Mouse (Mus musculus): ENCODE results near the gene Eapp. TPM values are rescaled to one million over a fixed set of nuclear protein-coding genes. Genes with fewer than 3 reads are reported as not detected.

The Eapp gene
- polyA plus RNA-seq, 1 experiment from 2014 or later, result 78.5 TPM

DNA sequence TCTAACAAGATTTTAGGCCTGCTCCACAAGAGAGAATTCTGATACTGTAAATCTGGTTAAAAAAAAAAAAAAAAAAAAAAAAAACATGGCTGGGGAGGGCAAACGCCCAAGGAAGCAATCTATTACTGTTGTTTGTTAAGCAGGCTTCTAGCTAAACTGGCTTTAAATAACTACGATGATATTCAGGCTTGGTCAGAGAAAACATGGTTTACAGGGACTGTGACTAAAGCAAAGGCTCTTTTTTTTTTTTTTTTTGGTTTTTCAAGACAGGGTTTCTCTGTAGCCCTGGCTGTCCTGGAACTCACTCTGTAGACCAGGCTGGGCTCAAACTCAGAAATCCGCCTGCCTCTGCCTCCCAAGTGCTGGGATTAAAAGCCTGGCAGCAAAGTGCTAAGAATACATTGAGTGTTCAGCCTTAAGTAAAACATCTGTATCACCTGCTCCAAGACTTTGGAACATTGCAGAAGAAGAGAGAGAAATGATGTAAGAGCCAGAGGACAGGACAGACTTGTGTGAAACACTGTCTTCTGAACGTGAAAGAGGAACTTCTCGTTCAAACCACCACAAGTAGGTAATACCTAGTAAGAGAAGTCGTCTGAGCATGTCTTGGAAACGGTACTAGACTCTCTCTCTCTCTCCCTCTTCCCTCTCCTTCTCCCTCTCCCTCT lies 37.1 kb downstream of the Eapp start:
- no peak for ATAC-seq (ENCODE audit: low FRiP score)
- H3K4me2 ChIP-seq (replicated peaks), result no peak overlapping the region

DNA sequence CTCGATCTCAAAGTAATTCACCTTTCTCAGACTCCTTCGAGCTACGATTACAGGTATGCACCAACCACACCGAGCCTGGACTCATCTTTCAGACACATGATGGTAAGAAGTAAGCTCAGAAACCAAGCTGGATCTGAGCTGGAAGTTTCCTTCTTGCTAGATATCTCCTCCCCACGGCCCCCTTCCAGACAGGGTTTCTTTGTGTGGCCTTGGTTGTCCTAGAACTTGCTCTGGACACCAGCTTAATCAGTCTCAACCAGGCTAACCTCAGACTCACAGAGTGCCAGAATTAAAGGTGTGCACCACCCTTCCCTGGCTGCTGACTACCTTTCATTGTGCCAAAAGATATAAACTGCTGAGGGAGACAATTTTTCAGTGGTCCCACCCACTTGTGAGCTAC lies 37.7 kb downstream of the Eapp start:
- no peak overlapping the region for H3K9ac ChIP-seq
- H3K27ac ChIP-seq, result no peak overlapping the region
- peaks cover 12% of the 10 kb centered on the region; the same call in 1 of the 2 replicates for H3K4me1 ChIP-seq (replicated peaks; ENCODE audit: control insufficient read depth, insufficient read depth, low read length)
- 95% methylated on average over 5 of the region's 5 CpGs for WGBS
- no peak overlapping the region for H3K4me3 ChIP-seq (replicated peaks; ENCODE audit: low read length)
- H3K27me3 ChIP-seq (ENCODE audit: control insufficient read depth, insufficient read depth, low read length), result no peaks in the 10 kb centered on the region
- ATAC-seq (ENCODE audit: low FRiP score) (no peak), DNase-seq (ENCODE audit: low spot score) (no peak)
- H3K9me3 ChIP-seq (ENCODE audit: control insufficient read depth, low read length), result no peaks in the 10 kb centered on the region
- no peaks in the 10 kb centered on the region for H3K36me3 ChIP-seq (replicated peaks; ENCODE audit: control insufficient read depth, insufficient read depth)
- H3K4me2 ChIP-seq (replicated peaks), result no peak overlapping the region

More for the DNA sequence above, 37.1 kb downstream of the Eapp start:
- Histone ChIP-seq H3K27me3 (ENCODE audit: control insufficient read depth, insufficient read depth, low read length) (no peaks in the 10 kb centered on the region), H3K36me3 (replicated peaks; ENCODE audit: control insufficient read depth, insufficient read depth) (no peaks in the 10 kb centered on the region), H3K27ac (no peak overlapping the region), H3K9ac (no peak overlapping the region), H3K9me3 (ENCODE audit: control insufficient read depth, low read length) (no peaks in the 10 kb centered on the region), H3K4me3 (replicated peaks; ENCODE audit: low read length) (no peak overlapping the region), H3K4me1 (replicated peaks; ENCODE audit: control insufficient read depth, insufficient read depth, low read length) (peaks cover 12% of the 10 kb centered on the region; the same call in 1 of the 2 replicates)
- no peak for DNase-seq (ENCODE audit: low spot score)
- WGBS, result 75% methylated on average over 7 of the region's 7 CpGs

DNA sequence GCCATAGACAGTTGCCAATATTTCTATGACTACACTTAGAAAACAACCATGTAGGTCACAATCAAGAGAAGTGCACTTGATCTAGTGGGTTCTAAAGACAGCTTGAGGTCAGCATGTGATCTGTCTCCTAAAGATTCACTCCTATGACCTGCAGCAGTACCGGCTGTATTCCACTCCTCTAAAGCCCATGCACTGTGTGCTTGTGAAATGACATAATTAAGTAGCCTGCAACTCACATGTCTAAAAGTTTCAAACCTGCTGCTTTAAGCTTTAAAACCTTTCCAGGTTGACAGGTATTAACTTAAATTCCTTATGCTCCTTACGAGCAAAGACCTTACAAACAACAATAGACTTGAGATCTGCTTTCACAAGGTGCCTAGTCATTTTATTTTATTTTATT lies 38.5 kb downstream of the Eapp start:
- H3K9ac ChIP-seq, result no peak overlapping the region
- no peaks in the 10 kb centered on the region for H3K9me3 ChIP-seq (ENCODE audit: control insufficient read depth, low read length)
- no peaks in the 10 kb centered on the region for H3K27me3 ChIP-seq (ENCODE audit: control insufficient read depth, insufficient read depth, low read length)
- H3K4me1 ChIP-seq (replicated peaks; ENCODE audit: control insufficient read depth, insufficient read depth, low read length), result peaks cover 12% of the 10 kb centered on the region; the same call in 1 of the 2 replicates
- 65% methylated on average over 2 of the region's 2 CpGs for WGBS
- ATAC-seq (ENCODE audit: low FRiP score), result no peak
- peak overlapping the region; percentile 63 for H3K4me2 ChIP-seq (replicated peaks)
- no peak overlapping the region for H3K27ac ChIP-seq
- no peaks in the 10 kb centered on the region for H3K36me3 ChIP-seq (replicated peaks; ENCODE audit: control insufficient read depth, insufficient read depth)
- peak overlapping the region; percentile 66 for H3K4me3 ChIP-seq (replicated peaks; ENCODE audit: low read length)
- no peak for DNase-seq (ENCODE audit: low spot score)

DNA sequence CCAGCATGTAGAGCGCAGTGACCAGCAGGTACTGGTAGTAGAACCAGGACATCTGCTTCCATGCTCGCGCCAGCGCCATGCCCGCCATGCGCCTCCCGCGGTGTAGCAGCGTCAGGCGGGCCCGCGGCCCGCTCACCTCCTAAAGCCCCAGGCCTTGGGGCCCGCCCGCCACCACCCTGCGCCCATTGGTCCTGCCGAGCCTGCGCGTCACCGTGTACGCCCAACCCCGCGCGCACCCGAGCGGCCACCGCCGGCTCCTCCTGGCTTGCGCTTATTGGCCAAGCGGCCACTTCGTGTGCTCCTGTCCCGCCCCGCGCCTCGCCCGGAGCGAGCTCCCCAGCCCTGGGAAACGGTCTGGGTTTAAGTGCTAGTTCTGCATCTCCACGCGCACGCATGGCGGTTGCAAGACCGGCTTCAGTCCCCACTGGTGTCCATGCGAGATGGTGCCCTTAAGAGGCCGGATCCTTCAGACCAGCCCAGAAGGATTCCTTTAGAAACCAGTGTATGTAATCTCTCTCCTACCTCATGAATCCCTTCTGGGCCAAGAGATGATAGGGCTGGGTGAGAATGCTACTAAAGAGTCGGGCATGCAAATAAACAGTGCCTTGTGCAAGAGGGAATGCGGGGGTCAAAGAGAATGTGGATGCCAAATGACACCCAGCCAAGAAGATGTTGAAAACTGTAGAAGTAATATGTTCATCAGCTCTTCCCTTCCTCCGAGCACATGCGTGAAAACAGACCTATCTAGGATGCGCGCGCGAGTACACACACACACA lies 39.1 kb downstream of the Eapp start, which contains the start of gene Sptssa:
TSS of gene Sptssa (minus strand) at position 178 of the 776 bp plus-strand sequence.
- Histone ChIP-seq H3K4me2 (replicated peaks) (peak within 1 kb of the TSS; percentile 63), H3K36me3 (replicated peaks; ENCODE audit: control insufficient read depth, insufficient read depth) (no peaks in the 10 kb centered on the region), H3K27me3 (ENCODE audit: control insufficient read depth, insufficient read depth, low read length) (no peaks in the 10 kb centered on the region), H3K9ac (peak within 1 kb of the TSS; percentile 78), H3K4me3 (replicated peaks; ENCODE audit: low read length) (peak within 1 kb of the TSS; percentile 66), H3K4me1 (replicated peaks; ENCODE audit: control insufficient read depth, insufficient read depth, low read length) (peaks cover 12% of the 10 kb centered on the region; the same call in 1 of the 2 replicates), H3K27ac (peak within 1 kb of the TSS; percentile 84), H3K9me3 (ENCODE audit: control insufficient read depth, low read length) (no peaks in the 10 kb centered on the region)
- ATAC-seq (ENCODE audit: low FRiP score), result peak; percentile 99
- peak; percentile 94 for DNase-seq (ENCODE audit: low spot score)
- WGBS, result 7% methylated on average over 52 of the region's 53 CpGs

DNA sequence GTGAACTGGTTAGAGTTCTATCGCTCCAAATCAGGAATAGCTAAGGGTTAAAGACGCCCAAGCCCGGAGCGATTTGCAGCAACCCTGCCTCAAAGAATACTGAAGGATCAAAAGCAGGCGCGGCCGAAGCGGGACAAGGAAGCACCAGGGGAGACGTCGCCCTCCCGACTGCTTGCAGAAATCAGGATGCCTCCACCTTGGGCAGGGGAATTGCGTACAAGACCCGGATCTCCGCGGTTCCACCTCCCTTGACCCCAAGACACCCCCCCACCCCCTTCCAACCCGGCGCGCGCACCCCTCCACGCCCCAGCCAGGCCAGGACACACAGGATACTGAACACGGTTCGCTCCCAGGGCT lies 39.7 kb downstream of the Eapp start:
- Histone ChIP-seq H3K9me3 (ENCODE audit: control insufficient read depth, low read length) (no peaks in the 10 kb centered on the region), H3K27me3 (ENCODE audit: control insufficient read depth, insufficient read depth, low read length) (no peaks in the 10 kb centered on the region), H3K27ac (peak overlapping the region; percentile 84), H3K4me1 (replicated peaks; ENCODE audit: control insufficient read depth, insufficient read depth, low read length) (peaks cover 12% of the 10 kb centered on the region; the same call in 1 of the 2 replicates), H3K4me3 (replicated peaks; ENCODE audit: low read length) (peak overlapping the region; percentile 66), H3K36me3 (replicated peaks; ENCODE audit: control insufficient read depth, insufficient read depth) (no peaks in the 10 kb centered on the region), H3K4me2 (replicated peaks) (peak overlapping the region; percentile 63), H3K9ac (peak overlapping the region; percentile 78)
- no peak for ATAC-seq (ENCODE audit: low FRiP score)
- peak; percentile 43 for DNase-seq (ENCODE audit: low spot score)
- WGBS, result 0% methylated on average over 22 of the region's 22 CpGs

DNA sequence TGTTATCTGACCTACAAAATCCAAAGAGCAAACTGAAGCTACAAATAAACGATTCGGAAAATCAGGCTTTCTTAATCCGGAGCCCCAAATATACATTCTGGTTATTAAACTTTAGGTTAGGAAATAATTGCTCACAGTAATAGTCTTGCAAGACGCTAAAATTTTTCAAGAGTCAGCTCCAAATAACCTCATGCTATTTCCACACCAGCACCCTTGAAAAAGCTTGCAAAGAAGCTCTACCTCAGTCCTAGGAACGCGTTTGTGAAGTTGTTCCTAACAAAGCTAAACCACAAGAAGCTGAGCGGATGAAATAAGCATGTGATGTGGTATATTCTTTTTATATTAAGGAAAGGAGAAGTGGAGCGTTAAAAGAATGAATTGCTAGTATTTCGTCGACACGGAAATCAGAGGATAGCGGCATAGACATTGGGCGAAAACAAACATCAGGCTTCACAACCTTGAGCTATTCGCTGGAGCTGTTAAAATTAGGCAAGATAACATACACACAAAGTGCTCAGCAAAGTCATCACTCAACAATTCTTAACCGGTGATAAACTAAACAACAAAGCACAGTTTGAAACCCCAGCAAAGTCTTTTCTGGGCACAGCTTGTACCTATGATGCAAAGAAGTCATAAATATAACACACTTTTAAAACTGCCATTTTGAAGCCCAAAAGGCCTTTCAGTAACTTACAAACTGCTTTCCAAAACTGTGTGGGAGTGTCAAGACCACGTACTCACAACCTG lies 40.2 kb downstream of the Eapp start:
- H3K9me3 ChIP-seq (ENCODE audit: control insufficient read depth, low read length), result no peaks in the 10 kb centered on the region
- H3K4me3 ChIP-seq (replicated peaks; ENCODE audit: low read length), result peak overlapping the region; percentile 66
- peak overlapping the region; percentile 63 for H3K4me2 ChIP-seq (replicated peaks)
- H3K4me1 ChIP-seq (replicated peaks; ENCODE audit: control insufficient read depth, insufficient read depth, low read length), result peaks cover 12% of the 10 kb centered on the region; the same call in 1 of the 2 replicates
- no peak overlapping the region; the same call in 1 of the 2 replicates for H3K27ac ChIP-seq
- 28% methylated on average over 16 of the region's 16 CpGs for WGBS
- H3K36me3 ChIP-seq (replicated peaks; ENCODE audit: control insufficient read depth, insufficient read depth), result no peaks in the 10 kb centered on the region
- DNase-seq (ENCODE audit: low spot score), result peak; percentile 52
- ATAC-seq (ENCODE audit: low FRiP score), result no peak
- H3K9ac ChIP-seq, result peak overlapping the region; percentile 78
- no peaks in the 10 kb centered on the region for H3K27me3 ChIP-seq (ENCODE audit: control insufficient read depth, insufficient read depth, low read length)

DNA sequence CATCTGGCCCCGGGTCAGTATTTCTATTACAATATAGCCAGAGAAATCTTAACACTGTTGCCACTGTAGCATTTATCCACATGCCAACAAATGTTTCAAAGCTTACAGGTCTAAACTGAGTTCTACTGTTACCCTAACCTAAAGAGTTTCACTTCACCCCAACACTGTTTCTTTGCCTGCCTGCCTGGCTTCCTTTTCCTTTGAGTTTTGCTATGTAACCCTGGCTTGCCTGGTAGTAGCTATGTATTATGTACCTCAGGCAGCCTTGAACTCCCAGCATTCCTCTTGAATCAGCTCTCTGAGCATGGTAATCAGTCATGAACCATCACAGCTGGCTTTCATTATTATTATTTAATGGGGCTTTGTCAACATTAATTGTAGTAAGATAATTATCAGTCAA lies 41.0 kb downstream of the Eapp start:
- Histone ChIP-seq H3K9ac (no peak overlapping the region; the same call in 1 of the 2 replicates), H3K9me3 (ENCODE audit: control insufficient read depth, low read length) (no peaks in the 10 kb centered on the region), H3K27ac (no peak overlapping the region), H3K4me1 (replicated peaks; ENCODE audit: control insufficient read depth, insufficient read depth, low read length) (peaks cover 12% of the 10 kb centered on the region; the same call in 1 of the 2 replicates), H3K4me2 (replicated peaks) (peak overlapping the region; percentile 63), H3K4me3 (replicated peaks; ENCODE audit: low read length) (peak overlapping the region; percentile 66), H3K36me3 (replicated peaks; ENCODE audit: control insufficient read depth, insufficient read depth) (0 out of 2 replicates have a peak, but pooled peaks cover 5% of the 10 kb centered on the region), H3K27me3 (ENCODE audit: control insufficient read depth, insufficient read depth, low read length) (no peaks in the 10 kb centered on the region)
- DNase-seq (ENCODE audit: low spot score) (no peak), ATAC-seq (ENCODE audit: low FRiP score) (no peak)
- 92% methylated on average over 1 of the region's 1 CpGs for WGBS

DNA sequence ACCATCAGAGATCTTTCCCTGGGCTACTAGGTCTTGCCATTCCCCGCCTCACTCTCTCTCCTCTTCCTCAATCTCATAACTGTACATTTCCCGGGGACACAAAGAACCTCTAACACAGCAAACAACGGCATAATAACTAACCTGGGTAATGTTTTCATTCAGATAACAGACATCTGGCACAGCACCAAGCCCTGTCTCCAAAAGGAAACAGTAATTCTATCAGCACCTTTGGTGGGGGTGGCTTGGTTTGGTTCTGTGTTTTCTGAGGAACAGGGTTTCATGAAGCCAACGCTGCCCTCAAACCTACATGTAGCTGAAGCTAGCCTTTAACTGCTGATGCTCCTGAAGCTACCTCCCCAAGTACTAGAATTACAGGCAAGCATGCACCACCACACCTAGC lies 41.6 kb downstream of the Eapp start:
- H3K4me2 ChIP-seq (replicated peaks), result peak overlapping the region; percentile 63
- H3K9me3 ChIP-seq (ENCODE audit: control insufficient read depth, low read length), result no peaks in the 10 kb centered on the region
- 84% methylated on average over 4 of the region's 4 CpGs for WGBS
- peaks cover 12% of the 10 kb centered on the region; the same call in 1 of the 2 replicates for H3K4me1 ChIP-seq (replicated peaks; ENCODE audit: control insufficient read depth, insufficient read depth, low read length)
- DNase-seq (ENCODE audit: low spot score) (no peak), ATAC-seq (ENCODE audit: low FRiP score) (no peak)
- H3K36me3 ChIP-seq (replicated peaks; ENCODE audit: control insufficient read depth, insufficient read depth), result 0 out of 2 replicates have a peak, but pooled peaks cover 7% of the 10 kb centered on the region
- H3K4me3 ChIP-seq (replicated peaks; ENCODE audit: low read length), result no peak overlapping the region
- no peak overlapping the region for H3K9ac ChIP-seq
- no peaks in the 10 kb centered on the region for H3K27me3 ChIP-seq (ENCODE audit: control insufficient read depth, insufficient read depth, low read length)
- H3K27ac ChIP-seq, result no peak overlapping the region

DNA sequence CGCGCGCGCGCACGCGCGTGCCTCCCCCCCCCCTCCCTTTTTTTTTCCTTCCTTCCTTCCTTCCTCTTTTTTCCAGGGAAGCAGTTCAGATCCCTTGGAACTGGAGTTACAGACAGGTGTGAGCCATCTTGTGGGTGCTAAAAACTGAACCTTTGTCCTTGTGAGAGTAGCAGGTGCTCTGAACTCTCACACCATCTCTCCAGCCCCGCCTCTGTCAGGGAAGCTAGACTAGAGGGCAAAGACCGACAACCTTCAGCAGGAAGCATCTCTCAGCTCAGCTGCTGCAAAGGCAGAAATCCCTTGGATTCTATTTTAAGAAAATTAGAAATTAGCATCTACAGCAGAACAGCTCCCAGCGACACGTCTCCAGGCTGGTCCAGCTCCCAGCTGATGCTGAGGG lies 43.4 kb downstream of the Eapp start:
- DNase-seq (ENCODE audit: low spot score), result no peak

More for the DNA sequence above, 43.4 kb downstream of the Eapp start:
- Histone ChIP-seq H3K4me2 (replicated peaks) (no peak overlapping the region), H3K36me3 (replicated peaks; ENCODE audit: control insufficient read depth, insufficient read depth) (0 out of 2 replicates have a peak, but pooled peaks cover 12% of the 10 kb centered on the region), H3K9me3 (ENCODE audit: control insufficient read depth, low read length) (no peaks in the 10 kb centered on the region), H3K4me1 (replicated peaks; ENCODE audit: control insufficient read depth, insufficient read depth, low read length) (peaks cover 12% of the 10 kb centered on the region; the same call in 1 of the 2 replicates), H3K27me3 (ENCODE audit: control insufficient read depth, insufficient read depth, low read length) (no peaks in the 10 kb centered on the region), H3K4me3 (replicated peaks; ENCODE audit: low read length) (no peak overlapping the region), H3K9ac (no peak overlapping the region), H3K27ac (no peak overlapping the region)
- ATAC-seq (ENCODE audit: low FRiP score), result no peak
- 83% methylated on average over 12 of the region's 12 CpGs for WGBS

All from hindbrain, embryonic 14.5 days (tissue).